Mouse (Mus musculus): ENCODE data around the gene Bicdl1. TPM values are rescaled to one million over a fixed set of nuclear protein-coding genes. Genes with fewer than 3 reads are reported as not detected.

Bicdl1 gene
- 149 and 155 TPM in 2 replicates for polyA plus RNA-seq (2012; rRNA removed)

DNA sequence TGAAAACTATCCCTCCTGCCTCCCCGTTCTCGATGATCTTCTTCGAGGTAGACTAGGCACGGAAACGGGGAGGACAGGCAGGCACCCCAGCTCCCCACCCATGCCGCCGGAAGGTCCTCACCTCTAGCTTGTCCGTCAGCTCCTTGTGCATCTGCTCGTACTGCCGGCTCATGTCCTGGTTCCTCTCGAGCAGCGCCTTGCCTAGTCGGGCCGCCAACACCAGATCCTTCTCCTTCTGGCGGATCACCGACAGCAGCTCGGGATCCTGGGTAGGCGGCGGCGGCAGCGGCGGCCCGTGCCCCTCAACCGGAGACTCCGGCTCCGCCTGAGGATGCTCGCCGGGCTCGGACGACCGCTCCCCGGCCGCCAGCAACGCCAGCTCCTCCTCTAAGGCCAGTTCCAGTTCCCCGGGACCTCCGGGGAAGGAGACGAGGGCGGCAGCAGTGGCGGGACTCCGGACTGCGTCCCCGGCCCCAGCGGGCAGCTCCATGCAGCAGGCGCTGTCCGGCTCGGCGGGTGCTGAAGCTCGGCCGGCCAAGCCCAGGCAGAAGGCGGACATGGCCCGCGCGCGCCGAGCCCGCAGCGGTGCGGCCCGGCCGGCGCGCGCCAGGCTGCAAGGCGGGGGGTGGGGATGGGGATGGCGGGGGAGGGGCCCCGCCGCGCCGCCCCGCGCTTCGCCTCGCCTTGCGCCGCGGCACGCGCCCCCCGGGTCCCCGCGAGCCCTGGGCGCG, at the start of gene Bicdl1:
Gene Bicdl1, minus strand, starts transcription at position 621 of the 731 bp plus-strand sequence.

GRCm38 (mm10) chr5:115631505-115632357, 99.7 kb downstream of the Bicdl1 start, which contains the start of gene Rab35:
TSS of gene Rab35 (plus strand) at chr5:115631908.

Other genes starting within 250 kb of the Bicdl1 start
- 71.3 and 77.1 TPM in 2 replicates for gene Sirt4, start 246.9 kb downstream of the Bicdl1 start, polyA plus RNA-seq (2012; rRNA removed)
- gene Pxn, start 224.9 kb downstream of the Bicdl1 start, polyA plus RNA-seq (2012; rRNA removed): 46.4 and 65.5 TPM in 2 replicates
- 2,099 and 2,123 TPM in 2 replicates for gene Rplp0, start 172.2 kb downstream of the Bicdl1 start, polyA plus RNA-seq (2012; rRNA removed)
- 44.5 and 48.6 TPM in 2 replicates for gene Gcn1l1, start 166.4 kb downstream of the Bicdl1 start, polyA plus RNA-seq (2012; rRNA removed)
- gene Rab35, start 99.7 kb downstream of the Bicdl1 start, polyA plus RNA-seq (2012; rRNA removed): 85.9 and 95.8 TPM in 2 replicates
- gene Cit, start 113.7 kb upstream of the Bicdl1 start, polyA plus RNA-seq (2012; rRNA removed): 10.2 and 10.6 TPM in 2 replicates

All from central nervous system, embryonic 14 days (tissue).